Mouse (Mus musculus): ENCODE measurements at regions not wholly inside any gene's neighbourhood (a gene's known extent, or its start where the extent isn't known, plus 50 kb on each side); places are given as distances from the start of the nearest gene placed in this dataset.

DNA sequence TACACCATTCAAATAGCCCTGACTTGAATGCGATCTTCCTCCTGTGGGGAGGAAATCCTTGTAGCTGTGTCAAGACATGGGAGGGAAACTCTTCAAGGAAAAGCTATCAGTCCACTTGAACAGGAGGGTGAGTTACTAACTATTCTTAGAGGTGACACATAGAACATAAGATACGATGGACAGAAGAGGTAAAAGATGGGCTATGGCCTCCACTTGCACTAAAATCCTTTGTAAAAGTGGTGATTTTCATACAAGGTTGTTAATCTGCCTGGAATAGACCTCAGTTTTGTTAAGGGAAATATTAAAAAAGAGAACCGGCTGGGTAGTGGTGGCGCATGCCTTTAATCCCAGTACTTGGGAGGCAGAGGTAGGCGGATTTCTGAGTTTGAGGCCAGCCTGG is 102.1 kb upstream of the Cpm start:
- DNase-seq: no peak

DNA sequence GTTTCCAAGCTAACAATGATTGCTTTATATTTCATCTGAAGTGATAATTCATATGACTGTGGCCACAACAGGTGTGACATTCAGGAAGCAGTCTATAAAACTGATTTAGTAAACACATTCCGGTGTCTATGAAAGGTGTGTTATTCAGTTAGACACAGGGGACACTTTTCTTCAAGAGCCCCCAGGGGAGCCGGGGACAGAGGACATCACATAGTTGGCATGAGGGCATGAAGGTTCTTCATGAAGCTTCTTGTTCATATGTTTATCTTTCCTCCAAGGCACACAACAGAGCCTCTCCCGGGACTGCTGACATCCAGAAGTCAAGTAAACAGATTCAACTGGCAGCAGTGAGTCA is 102.5 kb upstream of the Cpm start:
- DNase-seq: no peak

DNA sequence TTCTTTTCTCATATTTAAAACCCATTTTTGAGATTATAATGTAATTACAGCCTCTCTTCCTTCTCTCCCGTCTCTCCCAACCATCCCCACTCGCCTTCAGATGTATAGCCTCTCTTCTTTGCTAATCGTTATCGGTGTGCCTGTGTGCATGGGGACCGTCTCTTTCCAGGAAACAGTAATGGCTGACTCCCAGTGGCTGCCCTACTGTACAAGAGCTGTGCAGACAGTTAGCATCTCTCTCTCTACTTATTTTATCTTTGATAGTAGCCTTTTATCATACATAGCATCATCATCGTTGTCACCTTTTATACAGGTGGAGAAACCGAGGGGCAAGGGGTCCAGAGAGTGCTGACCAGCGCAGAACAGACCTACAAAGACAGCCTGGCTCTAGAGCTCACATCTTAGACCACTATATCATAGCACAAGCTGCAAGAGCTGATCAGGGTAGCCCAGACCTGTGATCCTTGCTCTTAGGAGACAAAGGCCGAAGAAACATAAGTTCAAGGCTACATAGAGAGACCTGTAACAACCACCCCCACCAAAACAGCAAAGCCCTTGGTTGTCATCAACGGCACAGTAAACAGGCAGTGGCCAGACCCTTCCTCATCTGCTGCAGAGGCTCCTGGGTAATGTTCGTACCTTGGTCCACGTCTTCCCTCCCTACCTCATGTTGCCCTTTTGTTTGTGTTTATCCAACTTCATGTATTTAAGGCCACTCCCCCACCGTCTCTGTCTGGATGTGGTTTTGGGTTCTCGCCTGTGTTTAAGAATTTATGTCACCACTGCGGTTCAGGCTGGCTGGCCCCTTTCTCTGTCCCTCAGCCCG is 103.1 kb upstream of the Cpm start:
- no peak for DNase-seq

DNA sequence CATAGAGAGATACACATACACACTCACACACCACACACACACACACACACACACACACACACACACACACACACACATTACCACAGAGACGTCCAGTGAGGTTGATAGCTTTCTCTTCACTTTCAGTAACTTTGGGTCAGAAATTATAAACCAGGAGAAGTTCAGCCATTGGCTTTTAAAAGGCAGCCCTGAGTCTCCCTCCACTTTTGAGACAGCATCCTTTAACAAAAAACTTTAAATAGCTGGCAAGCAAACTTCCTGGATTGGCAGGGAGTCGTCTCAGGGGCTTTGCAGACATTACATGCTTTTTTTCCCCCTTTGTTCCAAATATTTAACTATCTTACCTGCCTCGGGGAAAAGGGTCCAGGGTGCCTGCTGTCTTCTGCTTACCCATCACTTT is 103.7 kb upstream of the Cpm start:
- no peak for DNase-seq

DNA sequence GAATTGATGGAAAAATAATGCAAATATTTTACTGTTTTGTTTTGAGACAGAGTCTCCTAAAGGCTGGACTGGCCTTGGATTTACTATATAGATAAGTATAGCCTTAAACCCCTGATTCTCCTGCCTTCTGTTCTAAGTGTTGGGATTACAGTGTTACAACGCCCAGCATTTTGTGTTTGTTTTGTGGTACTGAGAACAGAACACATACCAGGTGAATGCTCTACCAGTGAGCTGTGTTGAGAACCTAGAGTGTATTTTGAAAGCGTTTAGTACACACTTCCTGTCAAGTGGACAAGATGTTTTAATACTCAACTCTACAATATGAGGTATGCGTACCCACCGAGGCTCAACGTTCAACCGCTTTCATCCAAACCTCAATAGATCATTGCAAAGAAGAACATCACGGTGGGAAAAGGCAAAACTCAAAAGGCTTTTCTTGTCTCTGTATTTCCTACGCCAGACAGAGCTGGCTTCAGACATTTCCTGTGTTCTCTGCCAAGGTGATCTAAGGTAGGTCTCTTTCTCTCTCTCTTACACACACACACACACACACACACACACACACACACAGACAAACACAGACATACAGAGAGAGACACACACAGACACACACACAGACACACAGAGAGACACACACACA is 104.3 kb upstream of the Cpm start:
- no peak for DNase-seq

DNA sequence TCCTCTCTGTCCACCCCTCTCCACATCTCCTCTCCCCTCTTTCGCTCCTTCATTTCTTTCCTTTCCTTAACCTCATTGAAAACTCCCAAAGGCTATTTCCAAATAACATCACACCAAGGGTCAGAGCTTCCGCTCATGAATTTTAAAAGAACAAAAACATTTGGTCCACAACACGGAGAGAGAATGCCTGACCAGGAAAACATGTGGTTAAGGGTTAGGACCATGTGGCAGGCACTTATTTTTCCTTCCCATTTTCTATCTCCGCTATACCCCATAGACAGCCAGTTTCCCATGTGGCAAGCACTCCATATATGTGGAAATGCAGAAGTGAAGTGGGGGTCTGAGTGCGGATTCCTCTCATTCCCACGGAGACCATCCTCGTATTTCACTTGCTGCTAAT is 105.2 kb upstream of the Cpm start:
- no peak for DNase-seq

DNA sequence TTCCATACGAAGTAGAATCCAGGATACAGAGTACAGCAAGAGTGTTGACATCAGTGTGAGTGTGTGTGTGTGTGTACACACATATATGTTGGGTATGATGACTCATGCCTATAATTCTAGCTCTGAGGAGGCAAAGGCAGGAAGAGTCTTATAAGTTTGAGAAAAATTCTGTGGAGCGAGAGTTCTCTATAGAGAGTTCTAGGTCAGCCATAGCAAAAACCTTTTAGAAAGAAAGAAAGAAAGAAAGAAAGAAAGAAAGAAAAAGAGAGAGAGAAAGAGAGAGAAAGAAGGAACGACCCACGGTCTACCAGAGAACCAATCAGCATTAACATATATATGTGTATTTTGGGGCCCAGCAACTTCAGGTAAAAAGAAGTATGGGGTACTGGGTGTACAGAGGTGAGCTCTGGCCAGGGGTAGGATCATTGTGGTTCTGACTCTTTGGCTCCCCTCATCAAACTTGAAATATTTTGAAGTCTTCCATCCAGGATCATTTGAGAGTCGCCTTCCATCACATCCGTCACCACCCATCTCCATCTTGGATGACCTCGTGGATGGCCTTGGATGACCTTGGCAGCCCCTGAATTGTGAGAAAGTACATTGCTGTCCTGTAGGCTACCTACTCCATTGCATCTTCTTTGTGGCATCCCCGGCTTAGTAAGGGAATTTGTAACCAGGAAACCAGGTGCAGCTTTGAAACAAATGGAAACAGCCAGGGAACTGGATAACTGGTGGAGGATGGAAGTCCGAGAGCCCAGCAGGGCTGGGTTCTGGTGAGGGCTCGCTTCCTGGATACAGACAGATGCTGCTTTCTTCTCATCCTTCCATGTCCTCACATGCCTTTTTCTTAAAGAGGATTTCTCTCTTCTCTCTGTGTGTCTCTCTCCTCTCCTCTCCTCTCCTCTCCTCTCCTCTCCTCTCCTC is 106.1 kb upstream of the Cpm start:
- no peak for DNase-seq

DNA sequence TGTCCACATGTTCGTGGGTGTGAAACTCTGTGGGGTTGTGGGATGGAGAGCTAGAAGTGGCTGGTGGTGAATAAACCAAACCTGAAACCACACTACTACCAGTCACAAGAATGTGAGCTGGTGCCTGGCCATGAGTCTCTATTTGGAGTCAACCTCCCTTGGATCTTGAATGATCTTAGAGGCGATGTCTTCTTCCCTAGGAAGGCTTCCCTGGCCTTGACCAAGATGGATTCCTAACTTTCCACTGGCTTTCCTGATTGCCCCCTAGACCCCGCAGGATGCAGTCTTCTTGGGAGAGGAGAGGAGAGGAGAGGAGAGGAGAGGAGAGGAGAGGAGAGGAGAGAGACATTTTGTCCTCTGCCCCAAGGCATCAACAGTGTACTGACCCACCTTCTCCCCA is 106.9 kb upstream of the Cpm start:
- DNase-seq: no peak

DNA sequence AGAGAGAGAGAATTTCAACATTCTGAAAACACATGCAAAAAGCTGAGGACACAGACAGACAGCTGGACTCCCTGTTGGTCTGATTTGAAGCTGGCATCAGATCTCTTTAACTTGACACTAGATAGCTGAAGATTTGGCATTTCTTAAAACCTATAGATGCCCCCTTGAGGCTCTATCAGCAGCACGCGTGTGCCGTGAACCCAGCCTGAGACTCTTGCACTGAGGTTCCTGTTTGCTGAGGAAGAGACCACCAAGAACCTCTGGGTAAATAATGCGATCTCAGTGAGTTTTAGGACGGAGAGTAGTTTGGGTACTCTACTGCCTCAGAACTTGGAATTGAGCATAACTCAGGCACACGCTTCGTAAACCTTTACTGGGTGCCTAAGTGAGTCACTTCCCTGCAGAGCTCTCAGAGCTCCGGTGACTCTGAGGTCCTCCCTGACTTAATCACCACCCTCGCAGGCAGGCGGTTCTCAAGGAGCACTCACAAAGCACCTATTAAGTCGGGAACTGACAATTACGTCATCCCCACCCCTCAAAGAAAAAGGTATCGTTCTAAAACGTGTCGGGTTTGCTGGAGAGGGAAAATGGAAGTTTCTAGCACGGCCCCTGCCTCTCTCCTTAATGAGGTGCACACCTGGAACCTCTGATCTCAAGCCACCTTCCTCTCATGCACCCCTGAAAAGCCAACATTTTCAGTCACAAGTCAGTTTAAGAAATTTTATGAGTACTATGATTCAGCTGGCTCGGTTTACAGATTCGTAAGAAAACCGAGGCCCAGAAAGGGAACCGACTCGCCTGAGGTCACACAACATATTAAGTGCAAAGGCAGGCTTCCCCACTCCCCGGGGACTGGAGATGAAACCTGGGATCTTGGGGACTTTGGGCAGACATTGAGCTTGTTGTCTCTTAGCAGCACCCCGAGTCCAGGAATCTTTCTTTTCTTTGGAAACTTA is 107.7 kb upstream of the Cpm start:
- DNase-seq: no peak

DNA sequence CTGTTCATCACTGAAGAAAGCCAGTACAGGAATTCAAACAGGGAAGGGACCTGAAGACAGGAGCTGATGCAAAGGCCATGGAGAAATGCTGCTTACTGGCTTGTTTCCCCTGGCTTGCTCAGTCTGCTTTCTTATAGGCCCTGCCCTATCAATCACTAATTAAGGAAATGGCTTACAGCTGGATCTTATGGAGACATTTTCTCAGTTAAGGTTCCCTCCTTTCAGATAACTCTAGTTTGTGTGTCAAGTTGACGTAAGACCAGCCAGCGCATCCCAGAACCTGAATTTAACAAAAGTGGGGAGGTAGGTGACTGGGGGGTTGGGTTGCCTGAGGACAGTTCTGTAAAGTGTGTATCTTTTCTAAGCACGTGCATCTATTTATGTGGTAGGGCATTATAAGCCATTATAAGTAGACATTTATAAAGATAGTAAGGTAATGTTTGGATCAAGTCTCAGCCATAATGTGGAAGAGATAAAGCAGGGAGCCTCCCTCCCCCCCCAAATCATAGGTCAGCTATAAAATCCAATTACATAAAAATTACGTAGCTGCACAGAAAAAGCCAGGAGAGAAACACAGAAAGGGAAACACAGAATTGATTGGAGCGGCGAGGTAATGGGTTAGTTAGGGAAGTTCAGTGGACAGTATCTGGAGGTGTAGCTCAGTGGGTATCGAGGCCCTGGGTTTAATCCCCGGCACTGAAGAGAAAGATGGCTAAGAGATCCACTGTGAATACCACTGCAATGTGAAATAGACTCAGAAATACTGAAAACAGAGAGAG is 108.6 kb upstream of the Cpm start:
- DNase-seq: no peak

DNA sequence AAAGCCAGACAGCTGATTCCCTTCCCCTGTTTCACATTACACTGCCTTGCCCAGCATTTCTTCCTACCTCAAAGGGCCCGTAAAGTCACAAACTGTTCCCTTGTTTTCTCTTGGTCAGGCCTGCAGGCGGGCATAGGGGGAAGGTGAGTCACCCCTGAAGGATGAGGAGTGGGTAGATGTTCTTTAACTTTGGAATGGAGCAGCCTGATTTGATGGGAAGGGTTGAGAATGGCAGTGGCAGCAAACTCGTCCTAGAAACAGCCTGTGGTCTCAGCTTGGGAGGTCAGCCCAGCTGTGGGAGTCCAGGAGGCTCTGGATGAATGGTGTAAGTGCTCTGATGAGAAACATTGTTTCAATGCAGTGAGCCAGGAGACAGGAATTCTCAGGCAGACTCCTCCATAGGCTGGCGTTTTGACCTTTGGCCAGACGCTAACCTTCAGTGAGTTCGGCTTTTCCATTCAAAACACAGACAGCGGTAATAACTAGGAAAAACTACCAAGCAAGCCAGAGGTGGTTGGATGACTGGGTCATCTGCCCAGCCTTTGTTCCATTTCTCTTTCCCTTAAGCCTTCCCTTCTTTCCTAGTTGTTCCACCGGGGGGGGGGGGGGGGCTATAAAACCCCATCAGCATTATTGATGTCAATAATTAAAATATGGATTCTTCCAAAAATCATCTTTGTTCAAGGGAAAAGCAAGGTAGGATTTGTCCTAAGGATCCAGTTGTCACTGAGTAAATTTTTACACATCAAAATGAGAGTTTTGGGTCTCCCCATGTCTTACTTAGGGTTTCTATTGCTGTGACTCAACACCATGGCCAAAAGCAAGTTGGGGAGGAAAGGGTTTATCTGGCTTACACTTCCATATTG is 109.4 kb upstream of the Cpm start:
- no peak for DNase-seq

DNA sequence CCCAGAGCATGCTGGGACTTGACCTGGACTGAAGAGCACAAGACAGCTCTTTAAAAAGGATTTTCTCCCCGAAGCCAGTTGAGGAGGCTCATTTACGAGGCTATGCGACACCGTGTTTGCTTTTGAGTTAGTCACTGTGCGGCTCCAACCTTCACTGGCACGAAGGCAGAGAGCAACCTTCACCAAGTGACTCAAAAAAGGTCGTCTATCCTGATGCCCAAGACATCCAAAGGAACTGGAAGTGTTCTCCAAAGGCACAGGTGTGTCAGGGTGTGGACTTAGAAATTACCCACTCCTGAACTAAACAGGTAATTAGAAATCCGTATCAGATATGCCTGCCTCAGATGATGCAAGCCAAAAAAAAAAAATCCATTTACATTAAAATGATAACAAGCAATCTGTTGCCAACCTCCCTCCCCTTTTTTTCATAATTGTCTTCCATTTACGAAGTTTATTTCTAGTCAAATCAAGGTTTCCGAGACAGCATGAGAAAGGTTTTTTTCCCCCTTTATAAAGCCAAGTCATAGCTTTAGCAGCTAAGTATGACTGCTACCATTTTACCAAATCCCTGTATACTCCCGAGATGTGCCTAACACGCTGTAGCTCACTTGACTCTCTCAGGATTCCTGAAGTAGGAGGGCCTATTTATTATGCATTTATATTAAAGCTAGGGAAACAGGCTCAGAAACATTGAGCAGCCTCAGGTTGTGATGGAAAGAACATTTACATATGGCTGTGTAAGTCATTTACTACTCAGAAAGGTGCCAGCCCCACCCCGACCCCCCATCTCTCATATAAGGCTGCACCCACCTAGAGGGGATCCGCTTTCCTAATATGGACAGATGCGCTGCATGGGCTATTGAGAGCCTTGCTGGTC is 110.3 kb upstream of the Cpm start:
- DNase-seq: no peak

DNA sequence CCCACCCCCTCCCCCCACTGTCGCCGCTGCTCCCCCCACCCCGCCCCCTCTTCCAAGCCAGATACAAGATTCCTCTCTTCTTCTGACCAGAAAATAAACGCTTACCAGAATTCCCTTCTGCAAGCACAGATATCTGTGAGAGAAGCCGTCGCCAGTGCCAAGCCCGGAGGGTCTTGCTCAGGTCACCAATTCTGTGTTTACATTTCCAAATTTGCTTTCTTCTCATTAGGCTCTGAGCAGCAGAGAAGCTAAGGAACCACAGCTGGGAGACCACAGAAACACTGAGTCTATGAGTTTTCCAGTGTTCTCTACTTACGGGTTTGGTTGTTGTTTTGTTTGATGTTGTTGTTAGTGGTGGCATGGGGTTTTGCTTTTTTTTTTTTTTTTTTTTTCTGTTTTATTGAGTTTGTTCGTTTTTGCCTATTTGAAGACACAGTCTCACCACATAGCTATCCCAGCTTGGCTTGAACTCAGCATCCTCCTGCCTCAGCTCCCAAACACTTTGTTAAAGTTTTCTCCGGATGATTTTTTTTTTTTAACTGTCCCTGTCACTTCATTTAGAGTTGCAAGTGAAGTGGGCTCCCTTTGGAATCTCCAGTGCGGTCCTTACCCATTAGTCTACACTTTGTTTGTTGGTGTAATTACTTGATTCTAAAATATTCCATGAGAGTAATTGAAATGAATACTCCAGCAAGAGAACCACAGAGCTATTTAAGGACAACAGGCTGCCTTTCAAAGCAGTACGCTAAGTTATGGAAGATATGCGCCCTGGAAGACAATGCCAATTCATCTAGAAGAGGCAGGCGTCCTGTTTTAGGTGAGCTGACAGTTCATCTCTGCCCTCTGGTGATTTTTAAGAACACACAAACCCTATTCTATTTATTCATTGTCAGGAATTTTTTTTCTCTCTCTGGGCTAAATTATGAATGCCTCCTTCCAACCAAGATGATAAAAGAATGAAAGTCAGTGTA is 111.2 kb upstream of the Cpm start:
- DNase-seq: no peak

DNA sequence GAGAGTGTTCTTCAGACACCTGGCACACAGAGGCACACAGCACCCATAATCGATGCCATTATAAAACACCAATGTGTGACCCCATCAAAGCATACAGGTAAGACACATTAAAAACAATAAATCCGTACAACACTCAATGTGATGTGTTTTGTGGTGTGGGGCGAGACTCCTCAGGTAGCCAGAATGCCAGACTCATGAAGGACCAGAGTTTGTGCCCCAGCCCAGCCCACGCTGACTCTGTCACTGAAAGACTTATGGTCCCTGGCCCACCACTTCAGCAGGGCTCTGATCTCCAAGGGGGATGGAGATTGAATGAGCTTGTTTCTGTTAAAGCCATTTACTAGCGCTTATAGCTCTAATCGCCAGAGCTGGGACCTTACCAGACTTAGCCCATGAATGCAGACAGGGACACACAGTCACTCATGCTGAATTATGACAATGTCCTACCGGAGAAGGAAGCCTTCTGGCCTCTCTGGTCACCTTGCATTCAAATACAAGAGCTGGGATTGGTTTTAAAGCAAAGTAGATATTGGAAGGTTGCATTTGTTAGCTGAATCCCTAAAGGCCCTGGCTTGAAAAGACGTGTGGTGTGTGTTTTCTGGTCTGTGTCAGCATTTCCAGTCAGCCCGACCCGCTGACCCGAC is 112.1 kb upstream of the Cpm start:
- no peak for DNase-seq

DNA sequence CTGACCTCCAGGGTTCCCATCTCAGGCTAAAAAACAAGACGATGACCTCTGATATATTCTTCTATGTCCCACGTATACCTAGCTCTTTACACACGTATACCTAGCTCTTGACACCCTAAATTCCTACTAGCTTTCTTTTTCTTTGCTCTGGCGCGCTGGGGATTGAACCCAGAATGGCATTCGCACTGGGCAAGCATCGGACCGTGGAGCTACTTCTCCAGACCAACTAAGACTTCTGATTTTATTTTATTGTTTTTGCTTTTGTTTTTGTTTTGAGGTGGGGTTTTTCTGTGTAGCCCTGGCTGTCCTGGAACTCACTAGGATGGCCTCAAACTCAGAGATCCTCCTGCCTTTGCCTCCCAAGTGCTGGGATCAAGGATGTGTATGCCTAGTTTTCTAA is 112.8 kb upstream of the Cpm start:
- no peak for DNase-seq

DNA sequence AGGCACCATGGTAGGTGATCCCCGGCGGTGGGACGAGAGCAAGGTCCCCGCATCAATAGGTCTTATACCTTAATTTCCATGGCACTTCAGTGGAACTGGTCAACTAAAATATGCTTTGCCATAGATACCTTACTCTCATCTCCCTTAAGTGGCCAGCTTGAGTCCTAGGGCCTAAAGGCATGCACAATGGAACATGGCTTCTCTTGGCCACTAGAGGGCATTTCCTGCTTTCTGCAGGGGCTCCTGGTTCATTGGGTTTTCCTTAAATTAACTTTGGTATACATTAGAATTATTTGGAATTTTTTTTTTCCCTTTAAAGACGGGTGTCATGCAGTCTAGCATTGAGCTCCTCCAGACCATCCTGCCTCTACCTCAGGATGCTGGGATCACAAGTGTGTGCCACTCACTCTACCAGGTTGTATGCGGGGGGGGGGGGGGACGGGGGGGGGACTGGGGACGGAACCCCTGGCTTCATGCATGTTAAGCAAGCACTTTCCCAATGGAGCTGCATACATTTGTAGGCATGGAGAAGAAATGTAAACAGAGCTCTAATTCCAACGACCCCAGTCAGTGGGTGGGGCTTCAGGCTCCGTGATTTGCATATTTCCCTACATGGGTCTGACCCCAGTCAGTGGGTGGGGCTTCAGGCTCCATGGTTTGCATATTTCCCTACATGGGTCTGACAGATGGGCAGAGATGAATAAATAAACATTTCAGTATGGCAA is 113.4 kb upstream of the Cpm start:
- no peak for DNase-seq

DNA sequence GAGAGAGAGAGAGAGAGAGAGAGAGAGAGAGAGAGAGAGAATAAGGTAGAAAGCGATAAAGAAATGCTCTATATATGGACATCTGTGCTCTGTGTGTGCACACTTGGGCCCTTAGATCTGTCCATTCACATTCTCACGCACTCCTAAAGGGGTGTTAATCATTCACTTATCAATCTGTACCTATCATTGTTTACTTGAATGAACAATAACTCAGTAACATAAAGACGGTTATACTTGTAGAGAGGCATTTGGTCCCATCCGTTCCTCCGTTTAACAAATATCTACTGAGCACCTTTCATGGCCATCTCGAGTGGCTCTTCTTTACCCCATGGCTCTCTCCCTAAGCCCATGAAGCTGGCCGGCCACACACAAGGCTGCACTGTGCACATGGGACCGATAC is 114.3 kb upstream of the Cpm start:
- no peak for DNase-seq
